Mouse (Mus musculus): ENCODE measurements at regions not wholly inside any gene's neighbourhood (a gene's known extent, or its start where the extent isn't known, plus 50 kb on each side); places are given as distances from the start of the nearest gene placed in this dataset.

DNA sequence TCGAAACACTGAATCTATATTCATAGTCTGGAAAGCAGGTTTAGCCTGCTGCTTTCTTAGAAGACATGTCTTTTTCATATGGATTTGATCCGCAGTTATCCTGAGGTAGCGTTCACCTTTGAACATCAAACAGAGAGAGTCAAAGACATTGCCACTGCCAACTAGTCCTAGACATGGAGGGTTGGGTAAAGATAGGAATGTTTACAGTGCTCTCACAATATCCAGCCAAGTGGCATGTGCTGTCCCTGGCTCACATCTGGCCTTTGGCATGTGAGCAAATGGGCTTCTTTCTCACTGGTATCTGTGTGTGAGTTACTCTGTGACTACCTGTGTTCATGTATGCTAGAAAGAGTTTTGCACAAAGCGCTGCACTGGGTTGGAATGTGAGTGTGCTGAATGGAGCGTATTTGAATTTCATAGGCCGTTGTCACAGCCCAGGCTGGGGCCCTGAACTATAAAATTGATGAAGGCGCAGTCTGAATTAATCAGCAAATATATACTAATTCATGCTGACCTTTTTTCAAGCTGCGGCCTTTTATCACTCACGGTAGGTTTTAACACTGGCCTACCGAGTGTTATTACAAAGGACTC, 280.8 kb downstream of the En1 start:
- TF ChIP-seq CTCF (IDR thresholded peaks at IDR 0.05; ENCODE audit: borderline replicate concordance, extremely low read depth, insufficient read depth, insufficient read length) (no peak), POLR2A (IDR thresholded peaks at IDR 0.05; ENCODE audit: borderline replicate concordance, extremely low read depth, insufficient read depth, insufficient read length, poor library complexity, severe bottlenecking) (no peak)
